Mouse (Mus musculus) brown adipose tissue, adult 24 weeks (tissue): ENCODE data around the gene Dnttip2. TPM values are rescaled to one million over a fixed set of nuclear protein-coding genes. Genes with fewer than 3 reads are reported as not detected.
"Not testable (repeated sequence)": the region's sequence is repeated elsewhere in the genome, so short reads cannot be mapped to it uniquely, and the experiment has no call there.

Experiments used
- H3K27ac ChIP-seq: fragments of 200-500 bp; replicated peaks from 2 replicates; pipeline ENCODE4 v1.5.1; 2012; ENCODE audit warnings: low read depth, mild to moderate bottlenecking, low read length
- H3K4me1 ChIP-seq: fragments of 200-500 bp; 2 replicates; pipeline ENCODE4 v1.6.1; 2012; ENCODE audit warnings: low read length, mixed read lengths; ENCODE audit not compliant: control insufficient read depth, insufficient read depth, insufficient read length
- H3K4me3 ChIP-seq: fragments of 200-500 bp; 2 replicates; pipeline ENCODE4 v1.5.1; 2012; ENCODE audit warnings: low read depth, mild to moderate bottlenecking, low read length, moderate library complexity; ENCODE audit not compliant: insufficient read depth
- polyA plus RNA-seq: library from polyadenylated mRNA; stranded (reverse); fragments of >200 nt; gene quantifications from 2 replicates; pipeline ENCODE4 v1.2.4, GENCODE M21; 2012; ENCODE audit not compliant: missing spikeins, insufficient read depth, insufficient read length

Dnttip2 gene
- 27.0 and 40.7 TPM in 2 replicates for polyA plus RNA-seq

DNA sequence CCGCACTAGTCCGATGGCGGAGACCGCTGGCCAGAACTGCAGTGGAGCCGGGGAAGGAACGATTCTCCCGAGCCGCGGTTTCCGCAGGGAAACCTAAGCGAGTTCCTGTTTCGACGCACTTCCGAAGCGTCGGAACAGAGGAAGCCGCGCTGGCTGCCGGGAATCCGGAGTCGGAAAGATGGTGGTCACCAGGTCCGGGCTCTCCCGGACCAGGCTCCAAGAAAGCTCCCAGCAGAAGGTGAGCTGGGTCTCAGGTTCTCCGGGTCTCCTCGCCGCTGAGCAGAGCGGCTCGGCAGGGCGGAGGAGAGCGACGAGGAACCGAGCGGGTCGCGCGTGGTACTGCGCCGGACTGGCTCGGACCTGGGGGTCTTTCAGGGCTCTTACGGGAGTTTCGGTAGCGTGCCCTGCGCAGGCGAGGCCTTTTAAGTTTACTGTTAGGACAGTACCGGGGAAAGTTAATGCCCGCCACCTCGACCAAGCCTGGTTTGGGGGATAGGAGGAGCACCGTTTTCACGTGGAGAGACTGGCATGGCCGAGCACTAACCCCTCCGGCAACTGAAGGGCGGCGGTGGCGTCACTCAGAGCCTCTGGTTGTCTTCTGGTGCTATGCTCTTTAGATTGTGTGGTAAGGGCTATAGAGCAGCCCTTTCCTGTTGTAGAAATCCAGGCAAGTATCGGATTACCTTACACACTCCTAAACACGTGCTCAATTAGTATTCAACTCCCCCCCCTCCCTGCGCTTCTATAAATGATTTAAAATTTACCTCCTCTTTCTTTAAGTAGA is at the start of gene Dnttip2:
Gene Dnttip2, plus strand, starts transcription at position 148 of the 784 bp plus-strand sequence.
- Histone ChIP-seq H3K4me3 (peak within 1 kb of the TSS; percentile 97), H3K27ac (peak within 1 kb of the TSS; percentile 76), H3K4me1 (peaks cover 16% of the 10 kb centered on the region)

DNA sequence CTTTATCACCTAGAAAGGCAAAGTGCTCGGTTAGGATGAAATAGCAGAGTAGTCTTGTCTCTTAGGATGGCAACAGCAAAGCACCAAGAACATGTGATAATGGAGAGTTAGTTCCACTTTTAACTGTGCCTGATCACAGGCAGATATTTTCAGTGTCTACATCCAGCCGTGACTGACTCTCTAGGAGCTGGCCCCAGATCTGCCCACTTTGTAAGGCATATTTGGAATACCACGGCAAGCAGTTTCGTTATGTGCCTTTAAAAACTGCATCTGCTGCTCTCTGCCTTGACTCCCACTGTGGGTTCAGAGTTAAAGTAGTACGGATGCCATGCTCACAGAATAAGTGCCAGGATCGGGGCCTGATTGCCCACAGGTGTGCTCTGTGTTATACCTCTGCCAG is 47.2 kb upstream of the Dnttip2 start:
- not testable (repeated sequence) for H3K27ac ChIP-seq, H3K4me3 ChIP-seq, H3K4me1 ChIP-seq

DNA sequence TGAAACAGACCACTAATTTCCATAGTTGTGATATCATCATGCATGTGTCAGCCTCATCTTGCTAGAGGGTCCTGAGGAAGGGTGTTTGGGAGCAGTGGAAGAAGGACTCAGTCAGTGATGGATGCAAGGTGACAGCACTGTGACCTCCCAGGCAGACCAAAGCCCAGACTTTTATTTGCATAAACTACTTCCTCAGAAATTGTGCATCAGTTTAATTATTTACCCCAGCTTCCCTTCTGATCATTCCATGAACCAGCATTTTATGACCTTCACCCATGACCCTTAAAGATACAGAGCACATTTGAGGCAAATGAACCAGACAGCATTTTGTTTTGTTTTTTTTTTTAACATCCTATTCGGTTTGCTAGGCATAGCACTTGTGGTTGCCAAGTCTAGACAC is 38.4 kb upstream of the Dnttip2 start:
- Histone ChIP-seq H3K4me1 (no peaks in the 10 kb centered on the region), H3K27ac (no peak overlapping the region), H3K4me3 (no peak overlapping the region)

GRCm38 (mm10) chr3:122242876-122243275 is 31.3 kb upstream of the Dnttip2 start:
- no peak overlapping the region for H3K27ac ChIP-seq
- H3K4me1 ChIP-seq, result peaks cover 8% of the 10 kb centered on the region; the same call in 1 of the 2 replicates
- no peak overlapping the region for H3K4me3 ChIP-seq

GRCm38 (mm10) chr3:122243416-122244167 is 30.6 kb upstream of the Dnttip2 start:
- Histone ChIP-seq H3K27ac (no peak overlapping the region), H3K4me1 (peaks cover 9% of the 10 kb centered on the region; the same call in 1 of the 2 replicates), H3K4me3 (no peak overlapping the region)

- no peak overlapping the region for H3K27ac ChIP-seq
- H3K4me3 ChIP-seq, result no peak overlapping the region; the same call in 1 of the 2 replicates
- peaks cover 9% of the 10 kb centered on the region; the same call in 1 of the 2 replicates for H3K4me1 ChIP-seq
These were observed 29.4 kb upstream of the Dnttip2 start for GRCm38 (mm10) chr3:122244759-122245158.

- peak within 1 kb of the TSS; percentile 4; the same call in 1 of the 2 replicates for H3K27ac ChIP-seq
- H3K4me3 ChIP-seq, result peak within 1 kb of the TSS; percentile 93
- H3K4me1 ChIP-seq, result peaks cover 9% of the 10 kb centered on the region; the same call in 1 of the 2 replicates
These were observed 28.8 kb upstream of the Dnttip2 start, which contains the start of gene Gclm for GRCm38 (mm10) chr3:122245215-122245877. Gene Gclm, plus strand, starts transcription at chr3:122245557.

GRCm38 (mm10) chr3:122245878-122246332 is 28.3 kb upstream of the Dnttip2 start:
- Histone ChIP-seq H3K4me1 (peaks cover 9% of the 10 kb centered on the region; the same call in 1 of the 2 replicates), H3K4me3 (peak overlapping the region; percentile 93), H3K27ac (peak overlapping the region; percentile 4; the same call in 1 of the 2 replicates)

GRCm38 (mm10) chr3:122246406-122246805 is 27.8 kb upstream of the Dnttip2 start:
- no peak overlapping the region for H3K27ac ChIP-seq
- peaks cover 9% of the 10 kb centered on the region; the same call in 1 of the 2 replicates for H3K4me1 ChIP-seq
- H3K4me3 ChIP-seq, result peak overlapping the region; percentile 93

GRCm38 (mm10) chr3:122246986-122247767 is 27.0 kb upstream of the Dnttip2 start:
- peak overlapping the region; percentile 19; the same call in 1 of the 2 replicates for H3K4me3 ChIP-seq

DNA sequence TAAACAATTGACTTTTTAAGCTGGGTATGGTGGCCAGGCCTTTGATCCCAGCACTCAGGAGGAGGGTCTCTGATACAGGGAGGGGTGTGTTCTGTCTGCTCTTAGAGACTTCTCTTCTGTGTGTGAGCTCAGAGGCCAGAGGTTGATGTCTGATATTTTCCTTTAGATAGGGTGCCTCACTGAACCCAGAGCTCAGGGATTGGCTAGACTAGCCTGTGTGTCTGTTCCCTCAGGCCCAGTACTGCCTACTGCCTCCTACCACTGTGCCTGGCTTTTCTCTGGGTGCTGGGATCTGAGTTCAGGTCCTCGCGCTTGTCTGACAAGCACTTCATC is 26.5 kb upstream of the Dnttip2 start:
- no peak overlapping the region for H3K27ac ChIP-seq
- H3K4me3 ChIP-seq, result no peak overlapping the region
- H3K4me1 ChIP-seq, result peaks cover 9% of the 10 kb centered on the region; the same call in 1 of the 2 replicates

More at GRCm38 (mm10) chr3:122246986-122247767, 27.0 kb upstream of the Dnttip2 start:
- Histone ChIP-seq H3K4me1 (peaks cover 9% of the 10 kb centered on the region; the same call in 1 of the 2 replicates), H3K27ac (no peak overlapping the region)

GRCm38 (mm10) chr3:122252466-122253253 is 21.5 kb upstream of the Dnttip2 start:
- Histone ChIP-seq H3K4me1 (0 out of 2 replicates have a peak, but pooled peaks cover 3% of the 10 kb centered on the region), H3K27ac (no peak overlapping the region), H3K4me3 (no peak overlapping the region)

DNA sequence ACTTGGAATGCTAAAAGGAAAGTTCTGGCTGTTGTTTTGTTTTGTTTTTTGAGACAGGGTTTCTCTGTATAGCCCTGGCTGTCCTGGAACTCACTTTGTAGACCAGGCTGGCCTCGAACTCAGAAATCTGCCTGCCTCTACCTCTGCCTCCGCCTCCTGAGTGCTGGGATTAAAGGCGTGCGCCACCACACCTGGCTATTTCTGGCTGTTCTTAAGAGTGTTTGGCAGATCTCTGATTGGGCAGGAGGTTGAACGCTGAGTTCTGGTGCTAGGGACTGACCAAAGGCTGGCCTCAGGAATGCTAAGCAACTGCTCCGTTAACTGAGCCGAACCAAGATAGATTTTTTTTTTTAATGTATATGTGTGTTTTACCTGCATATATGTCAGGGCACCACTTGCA is 20.1 kb upstream of the Dnttip2 start:
- H3K27ac ChIP-seq, H3K4me3 ChIP-seq, H3K4me1 ChIP-seq: not testable (repeated sequence)
